Mouse (Mus musculus) left cerebral cortex, adult 2 months (tissue): Measurements from ENCODE around the gene Gm3238. TPM values are rescaled to one million over a fixed set of nuclear protein-coding genes. Genes with fewer than 3 reads are reported as not detected.
"Not testable (repeated sequence)": the region's sequence is repeated elsewhere in the genome, so short reads cannot be mapped to it uniquely, and the experiment has no call there.

Experiments
- DNase-seq, 2 experiments: peaks; one replicate each; pipeline ENCODE4 v3.0.0; 2021 to 2022; ENCODE audit warnings: low spot score in 2 of 2, mixed read lengths in 1 of 2; ENCODE audit errors: extremely low spot score in 1 of 2
- H3K27ac ChIP-seq: fragments of 200-600 bp; 2 replicates; pipeline ENCODE4 v1.8.1; 2022
- H3K4me3 ChIP-seq: fragments of 200-600 bp; 2 replicates; pipeline ENCODE4 v1.8.1; 2022
- CTCF ChIP-seq: fragments of 200-600 bp; IDR thresholded peaks from 2 replicates; pipeline ENCODE4 v1.8.1; 2022; ENCODE audit warnings: antibody characterized with exemption, mild to moderate bottlenecking, moderate library complexity
- intact Hi-C: fragments of 180-260 bp; cut with DNase I; formaldehyde crosslinking; loops from one replicate; pipeline ENCODE4 v1.15.1; 2025
- total RNA-seq, 2 experiments: library from RNA; stranded (reverse); gene quantifications; 2 replicates each; pipeline ENCODE4 v1.2.3; 2021

Gene Gm3238
- total RNA-seq, 2 experiments from 2014 or later: not detected

- H3K4me3 ChIP-seq, DNase-seq, intact Hi-C loops, H3K27ac ChIP-seq: not testable (repeated sequence)
Observed at GRCm38 (mm10) chr10:77772142-77772541, 1.0 kb upstream of the Gm3238 start.

DNA sequence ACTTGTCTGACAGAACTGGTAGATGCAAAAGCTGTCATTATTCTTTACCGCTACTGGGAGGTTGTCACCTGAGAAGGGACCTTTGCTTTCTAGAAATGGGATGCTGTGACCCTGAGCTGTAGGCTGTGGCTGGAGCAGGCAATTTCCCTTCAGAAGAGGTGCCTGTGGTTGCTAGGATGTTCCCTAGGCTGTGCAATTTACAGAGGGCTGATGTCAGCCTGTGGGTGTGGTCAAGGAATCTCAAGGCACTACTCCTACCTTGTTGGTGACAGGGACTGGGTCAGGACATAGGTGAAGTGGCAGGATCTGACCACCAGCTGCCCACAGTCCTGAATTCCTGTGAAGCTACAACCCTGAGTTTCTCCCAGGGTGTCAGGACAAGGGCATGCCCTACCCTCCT is 1.4 kb downstream of the Gm3238 start:
- no peak overlapping the region for H3K27ac ChIP-seq
- DNase-seq: no peak
- no peak for TF ChIP-seq CTCF
- no peak overlapping the region for H3K4me3 ChIP-seq
- intact Hi-C loops: no loop called here

DNA sequence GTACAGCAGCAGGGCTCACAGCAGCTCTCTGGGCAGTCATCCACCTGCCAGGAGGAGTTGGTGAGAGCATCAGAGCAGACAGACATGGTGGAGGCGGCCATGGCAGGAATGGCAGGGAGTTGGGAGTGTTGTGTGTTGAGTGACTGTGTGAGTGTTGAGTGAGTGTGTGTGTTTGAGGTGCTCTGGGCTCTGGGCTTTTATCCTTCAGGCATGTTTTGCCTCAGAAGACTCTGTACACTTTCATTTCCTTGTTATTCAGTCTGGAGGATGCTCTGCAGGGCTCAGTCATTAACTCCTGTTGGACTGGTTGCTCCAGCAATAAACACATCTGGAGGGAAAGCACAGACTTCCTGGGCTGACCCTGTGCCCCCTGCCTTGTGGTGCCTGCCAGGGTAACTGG is 11.5 kb downstream of the Gm3238 start, which contains the start of gene Gm3233:
Gene Gm3233 (minus strand): TSS at position 101 of the 400 bp plus-strand sequence.
- DNase-seq, H3K4me3 ChIP-seq, H3K27ac ChIP-seq, intact Hi-C loops: not testable (repeated sequence)

DNA sequence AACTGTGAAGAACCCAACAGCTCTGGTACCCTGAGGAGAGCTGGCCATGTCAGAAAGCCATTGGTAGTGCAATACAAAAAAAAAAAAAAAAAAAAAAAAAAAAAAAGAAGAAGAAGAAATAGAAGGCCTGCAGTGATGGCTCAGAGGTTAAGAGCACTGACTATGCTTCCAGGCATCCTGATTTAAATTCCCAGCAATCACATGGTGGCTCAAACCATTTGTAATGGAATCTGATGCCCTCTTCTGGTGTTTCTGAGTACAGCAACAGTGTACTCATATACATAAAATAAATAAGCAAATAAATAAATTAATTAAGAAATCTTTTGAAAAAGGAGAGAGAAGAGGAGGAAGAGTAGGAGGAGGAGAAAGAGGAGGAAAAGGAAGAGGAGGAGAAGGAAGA is 17.7 kb downstream of the Gm3238 start:
- DNase-seq: no peak
- Histone ChIP-seq H3K27ac (no peak overlapping the region), H3K4me3 (no peak overlapping the region)
- intact Hi-C loops: no loop called here
- TF ChIP-seq CTCF: no peak; the same call in 1 of the 2 replicates

DNA sequence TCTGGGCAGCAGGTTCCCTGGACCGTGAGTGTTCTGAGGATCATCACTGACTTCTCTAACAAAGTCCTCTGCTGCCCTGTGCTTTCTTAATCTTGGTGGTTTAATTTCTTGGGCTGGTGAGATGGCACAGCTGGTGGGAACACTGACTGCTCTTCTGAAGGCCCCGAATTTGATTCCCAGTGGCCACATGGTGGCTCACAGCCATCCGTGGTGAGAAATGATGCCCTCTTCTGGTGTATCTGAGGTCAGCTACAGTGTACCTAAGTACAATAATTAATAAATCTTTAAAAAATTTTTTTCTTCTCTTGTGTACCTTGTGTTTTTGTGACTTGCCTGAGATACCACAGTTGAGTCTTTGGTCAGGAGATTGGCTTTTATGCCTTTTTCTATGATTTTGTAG is 18.8 kb downstream of the Gm3238 start:
- DNase-seq, H3K4me3 ChIP-seq, intact Hi-C loops, H3K27ac ChIP-seq: not testable (repeated sequence)

DNA sequence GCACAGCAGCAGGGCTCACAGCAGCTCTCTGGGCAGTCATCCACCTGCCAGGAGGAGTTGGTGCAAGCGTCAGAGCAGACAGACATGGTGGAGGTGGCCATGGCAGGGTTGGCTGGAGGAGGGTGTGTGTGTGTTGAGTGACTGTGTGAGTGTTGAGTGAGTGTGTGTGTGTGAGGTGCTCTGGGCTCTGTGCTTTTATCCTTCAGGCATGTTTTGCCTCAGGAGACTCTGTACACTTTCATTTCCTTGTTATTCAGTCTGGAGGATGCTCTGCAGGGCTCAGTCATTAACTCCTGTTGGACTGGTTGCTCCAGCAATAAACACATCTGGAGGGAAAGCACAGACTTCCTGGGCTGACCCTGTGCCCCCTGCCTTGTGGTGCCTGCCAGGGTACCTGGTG is 19.9 kb downstream of the Gm3238 start, which contains the start of gene Gm9736:
Gene Gm9736 (minus strand): TSS at position 101 of the 400 bp plus-strand sequence.
- H3K4me3 ChIP-seq, DNase-seq, intact Hi-C loops, H3K27ac ChIP-seq: not testable (repeated sequence)

GRCm38 (mm10) chr10:77750686-77751085 is 20.4 kb downstream of the Gm3238 start:
- H3K4me3 ChIP-seq, intact Hi-C loops, H3K27ac ChIP-seq, DNase-seq: not testable (repeated sequence)

DNA sequence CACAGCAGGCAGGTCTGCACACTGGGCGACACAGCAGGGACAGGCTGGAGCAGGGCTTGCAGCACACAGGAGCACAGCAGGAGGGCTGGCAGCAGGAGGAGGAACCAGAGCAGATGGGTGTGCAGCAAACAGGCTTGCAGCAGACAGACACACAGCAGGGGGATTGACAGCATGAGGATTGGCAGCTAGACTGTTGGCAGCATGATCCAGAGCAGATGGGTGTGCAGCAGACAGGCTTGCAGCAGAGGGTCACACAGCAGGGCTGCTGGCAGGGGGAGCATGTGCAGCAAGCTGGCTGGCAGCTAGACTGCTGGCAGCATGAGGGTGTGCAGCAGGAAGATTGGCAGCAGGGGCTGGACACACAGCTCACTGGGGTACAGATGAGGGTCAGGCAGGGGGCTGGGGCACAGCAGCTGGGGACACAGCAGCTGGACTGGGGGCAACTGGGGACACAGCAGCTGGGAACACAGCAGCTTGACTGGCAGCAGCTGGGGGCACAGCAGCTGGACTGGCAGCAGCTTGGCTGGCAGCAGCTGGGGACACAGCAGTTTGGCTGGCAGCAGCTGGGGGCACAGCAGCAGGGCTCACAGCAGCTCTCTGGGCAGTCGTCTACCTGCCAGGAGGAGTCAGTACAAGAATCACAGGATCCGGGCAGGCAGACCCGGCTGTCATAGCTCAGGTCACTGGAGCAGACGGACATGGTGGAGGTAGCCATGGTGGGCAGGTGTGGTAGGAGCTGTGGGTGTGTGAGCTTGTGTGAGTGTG is 29.0 kb downstream of the Gm3238 start, which contains the start of gene Gm18596:
Gene Gm18596 (minus strand): TSS at position 715 of the 765 bp plus-strand sequence.
- intact Hi-C loops, DNase-seq, H3K27ac ChIP-seq, H3K4me3 ChIP-seq: not testable (repeated sequence)

DNA sequence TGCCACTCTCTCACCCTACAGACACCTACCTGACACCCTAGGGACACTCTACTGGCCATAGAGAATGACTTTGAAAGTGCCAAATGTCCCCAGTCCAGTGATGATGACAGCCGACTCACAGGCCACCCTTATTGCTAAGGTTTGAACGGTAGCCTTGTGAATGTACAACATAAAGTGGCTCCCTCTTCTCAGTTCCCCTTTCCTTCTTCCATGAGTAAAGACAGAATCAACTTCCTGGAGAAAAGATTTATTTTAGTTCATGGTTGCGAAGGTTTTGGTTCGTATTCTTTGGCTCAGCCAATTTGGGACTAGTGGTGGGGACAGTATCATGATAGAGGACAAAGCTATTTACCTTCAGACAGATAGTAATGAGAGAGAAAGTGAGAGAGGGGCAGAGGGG is 32.2 kb downstream of the Gm3238 start:
- no peak for TF ChIP-seq CTCF
- Histone ChIP-seq H3K4me3 (no peak overlapping the region), H3K27ac (no peak overlapping the region)
- no peak for DNase-seq
- intact Hi-C loops: no loop called here

DNA sequence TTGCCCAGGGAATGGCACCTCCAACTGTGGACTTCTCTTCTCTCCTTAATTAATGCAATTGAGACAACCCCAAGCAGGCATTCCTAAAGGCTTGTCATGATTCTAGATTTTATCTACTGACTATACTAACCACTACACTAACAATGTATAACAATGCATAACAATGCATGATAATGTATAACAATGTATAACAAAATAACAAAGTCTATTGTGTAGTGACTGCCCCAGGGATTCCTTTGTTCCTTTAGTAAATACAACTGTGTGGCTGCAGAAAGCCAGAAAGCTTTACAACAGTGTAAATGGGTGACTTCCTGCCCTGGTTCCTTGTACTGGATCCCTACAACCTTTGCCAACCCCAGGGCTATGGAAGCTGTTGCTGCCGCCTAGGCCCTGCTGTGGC is 35.2 kb downstream of the Gm3238 start:
- intact Hi-C loops: no loop called here
- TF ChIP-seq CTCF: no peak
- DNase-seq: no peak
- H3K27ac ChIP-seq: no peak overlapping the region
- H3K4me3 ChIP-seq: no peak overlapping the region

GRCm38 (mm10) chr10:77729241-77729640 is 41.9 kb downstream of the Gm3238 start:
- peak; percentile 30 for TF ChIP-seq CTCF
- Histone ChIP-seq H3K4me3 (no peak overlapping the region), H3K27ac (no peak overlapping the region)
- no peak for DNase-seq
- intact Hi-C loops: no loop called here

DNA sequence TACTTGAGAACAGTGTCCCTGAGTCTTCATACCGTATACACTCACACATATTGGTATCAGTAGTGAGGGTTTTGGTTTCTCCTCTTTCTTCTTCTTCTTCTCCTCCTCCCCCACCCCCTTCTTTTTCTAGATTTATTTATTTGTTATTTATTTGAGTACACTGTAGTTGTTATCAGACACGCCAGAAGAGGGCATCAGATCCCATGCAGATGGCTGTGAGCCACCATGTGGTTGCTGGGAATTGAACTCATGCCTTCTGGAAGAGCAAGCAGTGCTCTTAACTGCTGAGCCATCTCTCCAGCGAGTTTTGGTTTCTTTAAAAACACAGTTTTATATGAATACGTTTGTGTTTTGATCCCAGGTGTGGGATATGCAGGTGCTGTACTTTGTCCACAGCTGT is 42.8 kb downstream of the Gm3238 start:
- H3K4me3 ChIP-seq: no peak overlapping the region
- no peak for DNase-seq
- H3K27ac ChIP-seq: no peak overlapping the region
- TF ChIP-seq CTCF: peak; percentile 27
- intact Hi-C loops: no loop called here

DNA sequence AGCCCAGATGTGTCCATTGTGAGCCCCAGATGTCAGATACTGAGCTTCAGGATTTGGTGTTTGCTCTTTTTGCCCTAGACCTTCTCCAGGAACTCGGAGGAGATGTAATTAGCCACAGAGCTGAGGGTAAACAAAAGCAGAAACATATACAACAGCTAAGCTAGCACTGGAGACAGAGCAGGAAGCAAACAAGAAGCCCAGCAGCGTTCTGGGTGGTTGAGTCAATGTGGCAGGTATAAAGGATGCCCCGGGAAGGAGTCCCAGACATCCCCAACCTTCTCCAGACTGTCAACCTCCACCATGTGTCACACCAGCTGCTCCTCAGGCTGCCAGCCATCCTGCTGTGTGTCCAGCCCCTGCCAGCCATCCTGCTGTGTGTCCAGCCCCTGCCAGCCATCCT is 44.9 kb downstream of the Gm3238 start, which contains the start of gene Gm10100:
Gene Gm10100 (plus strand): TSS at position 301 of the 400 bp plus-strand sequence.
- no peak for TF ChIP-seq CTCF
- H3K27ac ChIP-seq: no peak within 1 kb of the TSS
- DNase-seq: no peak
- H3K4me3 ChIP-seq: no peak within 1 kb of the TSS
- intact Hi-C loops: no loop called here
